ENCODE assay signal across 9 mouse cellular contexts in genomic region chr2:32237571-32237970, GRCm38 (mm10). TPM values are rescaled to one million over a fixed set of nuclear protein-coding genes. Genes with fewer than 3 reads are reported as not detected.
DNase-seq lines count a peak whose midpoint lies in the region; ATAC-seq and TF ChIP-seq lines count a peak whose summit lies in the region.
"Had no signal": no experiment of that assay in that cellular context is flagged by ENCODE, and none has a peak within 500 bp of the region (broad histone marks: within the 10 kb centered on the region; RNA-seq: fewer than 3 reads in every experiment).

No protein-coding gene starts in this region.

- H3K27me3 ChIP-seq in kidney, embryonic 16.5 days (ENCODE audit: insufficient read depth, low read length): no peaks in the 10 kb centered on the region
- H3K27me3 ChIP-seq in hindbrain, embryonic 15.5 days: no peaks in the 10 kb centered on the region
- H3K27me3 ChIP-seq in midbrain, embryonic 14.5 days (ENCODE audit: control insufficient read depth, insufficient read depth, low read length): no peaks in the 10 kb centered on the region
- H3K27me3 ChIP-seq in thymus, adult 2 months (ENCODE audit: control insufficient read depth, insufficient read depth, low read length): no peaks in the 10 kb centered on the region

- H3K9ac ChIP-seq in kidney, embryonic 16.5 days (replicated peaks; ENCODE audit: low read length): peak overlapping the region; percentile 79
- peak overlapping the region; percentile 57; the same call in 1 of the 2 replicates for H3K9ac ChIP-seq in hindbrain, embryonic 15.5 days
- peak overlapping the region; percentile 68; the same call in 1 of the 2 replicates for H3K9ac ChIP-seq in midbrain, embryonic 14.5 days (replicated peaks; ENCODE audit: low read length)

- TF ChIP-seq POLR2A in cortical plate, adult 2 months (IDR thresholded peaks at IDR 0.05; ENCODE audit: extremely low read depth, insufficient read depth, low read length): no peak
- TF ChIP-seq POLR2A in thymus, adult 2 months (IDR thresholded peaks at IDR 0.05; ENCODE audit: control insufficient read depth, extremely low read depth, insufficient read depth, low read length, poor library complexity): no peak

- 34% methylated on average over 4 of the region's 4 CpGs for WGBS in kidney, embryonic 16.5 days
- 41% methylated on average over 4 of the region's 4 CpGs for WGBS in hindbrain, embryonic 15.5 days
- 41% methylated on average over 4 of the region's 4 CpGs for whole genome bisulfite sequencing in midbrain, embryonic 14.5 days
- 45% methylated on average over 4 of the region's 4 CpGs for WGBS in thymus, adult 2 months

- peak overlapping the region; percentile 82 for H3K4me3 ChIP-seq in kidney, embryonic 16.5 days (ENCODE audit: low read length)
- H3K4me3 ChIP-seq in cortical plate, adult 2 months (ENCODE audit: insufficient read depth, low read length): peak overlapping the region; percentile 63
- H3K4me3 ChIP-seq in hindbrain, embryonic 15.5 days: peak overlapping the region; percentile 64
- H3K4me3 ChIP-seq in midbrain, embryonic 14.5 days (replicated peaks; ENCODE audit: low read depth, low read length): peak overlapping the region; percentile 67
- no peak overlapping the region for H3K4me3 ChIP-seq in thymus, adult 2 months (ENCODE audit: control insufficient read depth, insufficient read depth, low read length)

- no peak for ATAC-seq in kidney, embryonic 16.5 days (ENCODE audit: low FRiP score, low TSS enrichment)
- no peak for ATAC-seq in hindbrain, embryonic 15.5 days (ENCODE audit: low FRiP score, low read depth)
- ATAC-seq in midbrain, embryonic 14.5 days (ENCODE audit: low FRiP score, low TSS enrichment): no peak

- H3K27ac ChIP-seq in kidney, embryonic 16.5 days (ENCODE audit: low read length): peak overlapping the region; percentile 71
- no peak overlapping the region for H3K27ac ChIP-seq in cortical plate, adult 2 months (ENCODE audit: insufficient read depth, low read length)
- H3K27ac ChIP-seq in hindbrain, embryonic 15.5 days (replicated peaks): peak overlapping the region; percentile 83; the same call in 1 of the 2 replicates
- 0 out of 2 replicates have a peak overlapping the region, but pooled peaks have one; percentile 82 for H3K27ac ChIP-seq in midbrain, embryonic 14.5 days (replicated peaks; ENCODE audit: low read depth, low read length)
- H3K27ac ChIP-seq in thymus, adult 2 months (ENCODE audit: control insufficient read depth, insufficient read depth, low read length): no peak overlapping the region

- TF ChIP-seq CTCF in cortical plate, adult 2 months (IDR thresholded peaks at IDR 0.05; ENCODE audit: extremely low read depth, insufficient read depth, low read length): no peak
- TF ChIP-seq CTCF in thymus, adult 2 months (IDR thresholded peaks at IDR 0.05; ENCODE audit: borderline replicate concordance, control insufficient read depth, extremely low read depth, insufficient read depth, low read length, poor library complexity): no peak

- no peaks in the 10 kb centered on the region for H3K9me3 ChIP-seq in kidney, embryonic 16.5 days (ENCODE audit: low read length)
- no peaks in the 10 kb centered on the region for H3K9me3 ChIP-seq in hindbrain, embryonic 15.5 days
- H3K9me3 ChIP-seq in midbrain, embryonic 14.5 days (ENCODE audit: control insufficient read depth, low read length): no peaks in the 10 kb centered on the region

- DNase-seq in kidney, postnatal 14 days: no peak
- DNase-seq in midbrain, embryonic 14.5 days: no peak
- no peak for DNase-seq in urinary bladder, postnatal 14 days (ENCODE audit: low spot score)
- no peak for DNase-seq in thymus, adult 2 months
- DNase-seq in adrenal gland, adult (ENCODE audit: inconsistent age in 2 of 2, low spot score in 1 of 2): no peak
- DNase-seq: gastrocnemius, postnatal 36 days had no signal

- peak overlapping the region; percentile 76 for H3K4me2 ChIP-seq in kidney, embryonic 16.5 days (replicated peaks; ENCODE audit: low read depth, low read length)
- peak overlapping the region; percentile 93 for H3K4me2 ChIP-seq in hindbrain, embryonic 15.5 days
- H3K4me2 ChIP-seq in midbrain, embryonic 14.5 days (ENCODE audit: low read length): peak overlapping the region; percentile 93

- H3K4me1 ChIP-seq in kidney, embryonic 16.5 days (ENCODE audit: insufficient read depth, low read length): peaks cover 22% of the 10 kb centered on the region
- H3K4me1 ChIP-seq in cortical plate, adult 2 months (ENCODE audit: control insufficient read depth, insufficient read depth, low read length): peaks cover 3% of the 10 kb centered on the region; the same call in 1 of the 2 replicates
- H3K4me1 ChIP-seq in hindbrain, embryonic 15.5 days (replicated peaks): peaks cover 25% of the 10 kb centered on the region
- H3K4me1 ChIP-seq in midbrain, embryonic 14.5 days (ENCODE audit: control insufficient read depth, insufficient read depth, low read length): peaks cover 11% of the 10 kb centered on the region
- H3K4me1 ChIP-seq in thymus, adult 2 months (replicated peaks; ENCODE audit: control insufficient read depth, insufficient read depth, low read length): peaks cover 13% of the 10 kb centered on the region

- peaks cover 9% of the 10 kb centered on the region; the same call in 1 of the 2 replicates for H3K36me3 ChIP-seq in kidney, embryonic 16.5 days (ENCODE audit: insufficient read depth, low read length)
- peaks cover 22% of the 10 kb centered on the region for H3K36me3 ChIP-seq in hindbrain, embryonic 15.5 days
- H3K36me3 ChIP-seq in midbrain, embryonic 14.5 days (ENCODE audit: control insufficient read depth, insufficient read depth, low read length): peaks cover 37% of the 10 kb centered on the region
- H3K36me3 ChIP-seq in thymus, adult 2 months (ENCODE audit: control insufficient read depth, insufficient read depth, low read length): peaks cover 3% of the 10 kb centered on the region; the same call in 1 of the 2 replicates

RNA-seq across cellular contexts. Expression of gene Pomt1, which starts 1.2 kb away (rescaled TPM):
- polyA plus RNA-seq in kidney, embryonic 16.5 days (2015; fragmentation: Nextera tagmentation; extraction: Ambion mirVana): 31.6 and 32.9 TPM in 2 replicates
- polyA plus RNA-seq in cortical plate, adult 2 months (2012; rRNA removed): 16.8 and 19.1 TPM in 2 replicates
- 33.1 and 33.6 TPM in 2 replicates for polyA plus RNA-seq in hindbrain, embryonic 15.5 days (2015; fragmentation: Nextera tagmentation; extraction: Ambion mirVana)
- polyA plus RNA-seq in midbrain, embryonic 14.5 days (2014; fragmentation: Nextera tagmentation; extraction: Ambion mirVana): 28.3 and 33.2 TPM in 2 replicates
- polyA plus RNA-seq in thymus, adult 2 months (2012; rRNA removed): 36.4 and 42.1 TPM in 2 replicates

RNA-seq across cellular contexts. Expression of gene Uck1, which starts 22.4 kb away (rescaled TPM):
- polyA plus RNA-seq in kidney, embryonic 16.5 days (2015; fragmentation: Nextera tagmentation; extraction: Ambion mirVana): 88.5 and 92.0 TPM in 2 replicates
- polyA plus RNA-seq in cortical plate, adult 2 months (2012; rRNA removed): 60.1 and 65.2 TPM in 2 replicates
- polyA plus RNA-seq in hindbrain, embryonic 15.5 days (2015; fragmentation: Nextera tagmentation; extraction: Ambion mirVana): 97.4 and 99.6 TPM in 2 replicates
- 89.6 and 96.1 TPM in 2 replicates for polyA plus RNA-seq in midbrain, embryonic 14.5 days (2014; fragmentation: Nextera tagmentation; extraction: Ambion mirVana)
- polyA plus RNA-seq in thymus, adult 2 months (2012; rRNA removed): 109 and 127 TPM in 2 replicates

RNA-seq across cellular contexts. Expression of gene Golga2, which starts 49.6 kb away (rescaled TPM):
- polyA plus RNA-seq in kidney, embryonic 16.5 days (2015; fragmentation: Nextera tagmentation; extraction: Ambion mirVana): 26.6 and 28.0 TPM in 2 replicates
- polyA plus RNA-seq in cortical plate, adult 2 months (2012; rRNA removed): 60.1 and 65.0 TPM in 2 replicates
- 31.5 and 32.0 TPM in 2 replicates for polyA plus RNA-seq in hindbrain, embryonic 15.5 days (2015; fragmentation: Nextera tagmentation; extraction: Ambion mirVana)
- polyA plus RNA-seq in midbrain, embryonic 14.5 days (2014; fragmentation: Nextera tagmentation; extraction: Ambion mirVana): 22.5 and 26.1 TPM in 2 replicates
- 36.6 and 37.5 TPM in 2 replicates for polyA plus RNA-seq in thymus, adult 2 months (2012; rRNA removed)

RNA-seq across cellular contexts. Expression of gene Swi5, which starts 50.3 kb away (rescaled TPM):
- 407 and 433 TPM in 2 replicates for polyA plus RNA-seq in kidney, embryonic 16.5 days (2015; fragmentation: Nextera tagmentation; extraction: Ambion mirVana)
- 256 and 268 TPM in 2 replicates for polyA plus RNA-seq in cortical plate, adult 2 months (2012; rRNA removed)
- 402 and 448 TPM in 2 replicates for polyA plus RNA-seq in hindbrain, embryonic 15.5 days (2015; fragmentation: Nextera tagmentation; extraction: Ambion mirVana)
- 169 and 339 TPM in 2 replicates for polyA plus RNA-seq in midbrain, embryonic 14.5 days (2014; fragmentation: Nextera tagmentation; extraction: Ambion mirVana)
- 147 and 168 TPM in 2 replicates for polyA plus RNA-seq in thymus, adult 2 months (2012; rRNA removed)

Comparison
In these comparisons a context has a peak if more than half of its experiments do, and no peak if none do; other contexts are left out.
1. H3K27ac ChIP-seq: peak in kidney, embryonic 16.5 days (single experiment), hindbrain, embryonic 15.5 days (single experiment) and midbrain, embryonic 14.5 days (single experiment); none in cortical plate, adult 2 months (single experiment) and thymus, adult 2 months (single experiment).
2. Peak in every context shown above with its lines, with median percentiles within 50 percentile points of each other: H3K4me2 ChIP-seq and H3K9ac ChIP-seq.